Mouse (Mus musculus): ENCODE measurements at regions not wholly inside any gene's neighbourhood (a gene's known extent, or its start where the extent isn't known, plus 50 kb on each side); places are given as distances from the start of the nearest gene placed in this dataset.

DNA sequence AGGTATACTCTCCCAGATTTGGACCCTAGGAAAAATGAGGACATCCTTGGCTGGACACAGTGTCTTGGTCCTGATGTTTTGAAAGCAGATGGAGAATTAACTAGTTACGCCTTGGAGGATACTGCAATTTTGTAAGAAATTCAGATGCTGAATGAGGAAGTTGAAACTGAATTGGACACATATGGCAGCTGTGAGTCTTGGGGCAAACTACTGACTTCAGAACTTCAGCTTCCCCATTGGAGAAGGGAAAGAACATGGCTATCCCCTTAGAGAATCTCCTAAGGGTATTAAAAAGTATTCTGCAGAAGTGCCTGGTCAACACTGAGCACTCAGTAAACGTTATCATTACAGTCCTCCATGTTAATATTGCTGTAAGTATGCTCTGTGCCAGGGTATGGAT, 283.9 kb downstream of the Maf start:
- ATAC-seq (ENCODE audit: low FRiP score, low read depth) (no peak), DNase-seq (ENCODE audit: low spot score) (no peak)
- Histone ChIP-seq H3K27me3 (ENCODE audit: control insufficient read depth, insufficient read depth, low read length) (no peaks in the 10 kb centered on the region), H3K4me2 (replicated peaks; ENCODE audit: low read depth, low read length, severe bottlenecking) (no peak overlapping the region), H3K27ac (replicated peaks; ENCODE audit: low read depth, low read length) (no peak overlapping the region), H3K36me3 (ENCODE audit: control insufficient read depth, insufficient read depth, low read length) (no peaks in the 10 kb centered on the region), H3K4me3 (replicated peaks; ENCODE audit: low read length) (no peak overlapping the region), H3K9ac (ENCODE audit: low read depth, low read length, severe bottlenecking) (no peak overlapping the region), H3K4me1 (ENCODE audit: control insufficient read depth, insufficient read depth, low read length) (no peaks in the 10 kb centered on the region), H3K9me3 (ENCODE audit: control insufficient read depth, low read length) (no peaks in the 10 kb centered on the region)
- 74% methylated on average over 2 of the region's 2 CpGs for WGBS
- TF ChIP-seq POLR2A (IDR thresholded peaks at IDR 0.05; ENCODE audit: borderline replicate concordance, extremely low read depth, insufficient read depth, insufficient read length), result no peak

DNA sequence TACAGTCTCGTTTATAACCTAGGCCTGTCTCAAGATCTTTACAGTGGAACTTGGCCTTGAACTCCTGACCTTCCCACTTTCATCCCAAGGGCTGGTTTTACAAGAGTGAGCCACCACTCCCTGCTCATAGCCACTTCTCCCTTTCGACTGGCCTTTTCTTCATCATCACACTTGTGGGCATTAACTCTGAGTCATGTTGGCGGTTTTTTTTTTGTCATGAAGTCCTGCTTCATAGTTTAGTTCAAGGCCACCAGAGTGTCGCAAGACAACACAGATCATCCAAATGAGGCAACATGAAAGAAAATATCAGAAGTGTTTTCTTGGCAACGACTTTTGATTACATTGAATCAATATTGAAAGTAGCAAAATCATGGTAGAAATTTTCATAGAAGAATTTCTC, 284.5 kb downstream of the Maf start:
- no peak for ATAC-seq (ENCODE audit: low FRiP score, low read depth)
- no peak for DNase-seq (ENCODE audit: low spot score)
- Histone ChIP-seq H3K36me3 (ENCODE audit: control insufficient read depth, insufficient read depth, low read length) (no peaks in the 10 kb centered on the region), H3K4me1 (ENCODE audit: control insufficient read depth, insufficient read depth, low read length) (no peaks in the 10 kb centered on the region), H3K9me3 (ENCODE audit: control insufficient read depth, low read length) (no peaks in the 10 kb centered on the region), H3K9ac (ENCODE audit: low read depth, low read length, severe bottlenecking) (no peak overlapping the region), H3K4me3 (replicated peaks; ENCODE audit: low read length) (no peak overlapping the region), H3K27ac (replicated peaks; ENCODE audit: low read depth, low read length) (no peak overlapping the region), H3K27me3 (ENCODE audit: control insufficient read depth, insufficient read depth, low read length) (no peaks in the 10 kb centered on the region), H3K4me2 (replicated peaks; ENCODE audit: low read depth, low read length, severe bottlenecking) (no peak overlapping the region)
- WGBS, result 80% methylated on average over 5 of the region's 5 CpGs
- TF ChIP-seq POLR2A (IDR thresholded peaks at IDR 0.05; ENCODE audit: borderline replicate concordance, extremely low read depth, insufficient read depth, insufficient read length), result no peak

DNA sequence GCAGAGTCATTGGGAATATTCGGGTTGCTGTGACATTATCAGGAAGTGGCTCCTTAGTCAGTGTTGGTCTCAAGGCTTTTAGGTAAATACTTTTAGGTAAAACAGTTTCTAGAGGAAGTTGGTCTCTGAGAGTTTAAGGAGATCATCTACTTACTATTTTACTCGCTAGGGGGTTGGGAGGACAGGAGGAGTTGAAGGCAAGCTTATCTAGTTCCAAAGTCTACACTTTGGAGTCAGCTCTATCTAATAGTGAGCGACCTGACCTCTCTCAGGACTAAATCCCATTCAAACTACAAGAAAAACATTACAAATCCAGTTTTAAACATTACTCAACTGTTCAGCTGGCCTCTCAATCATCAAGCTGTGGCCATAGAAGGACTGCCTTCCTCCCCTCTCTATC, 287.1 kb downstream of the Maf start:
- no peak overlapping the region for H3K4me3 ChIP-seq (replicated peaks; ENCODE audit: low read length)
- H3K36me3 ChIP-seq (ENCODE audit: control insufficient read depth, insufficient read depth, low read length), result no peaks in the 10 kb centered on the region
- no peaks in the 10 kb centered on the region for H3K4me1 ChIP-seq (ENCODE audit: control insufficient read depth, insufficient read depth, low read length)
- H3K27me3 ChIP-seq (ENCODE audit: control insufficient read depth, insufficient read depth, low read length), result 0 out of 2 replicates have a peak, but pooled peaks cover 3% of the 10 kb centered on the region
- WGBS, result 89% methylated on average over 3 of the region's 3 CpGs
- DNase-seq (ENCODE audit: low spot score) (no peak), ATAC-seq (ENCODE audit: low FRiP score, low read depth) (no peak)
- H3K27ac ChIP-seq (replicated peaks; ENCODE audit: low read depth, low read length), result no peak overlapping the region
- H3K4me2 ChIP-seq (replicated peaks; ENCODE audit: low read depth, low read length, severe bottlenecking), result no peak overlapping the region
- no peak overlapping the region for H3K9ac ChIP-seq (ENCODE audit: low read depth, low read length, severe bottlenecking)
- no peaks in the 10 kb centered on the region for H3K9me3 ChIP-seq (ENCODE audit: control insufficient read depth, low read length)
- TF ChIP-seq POLR2A (IDR thresholded peaks at IDR 0.05; ENCODE audit: borderline replicate concordance, extremely low read depth, insufficient read depth, insufficient read length), result no peak

DNA sequence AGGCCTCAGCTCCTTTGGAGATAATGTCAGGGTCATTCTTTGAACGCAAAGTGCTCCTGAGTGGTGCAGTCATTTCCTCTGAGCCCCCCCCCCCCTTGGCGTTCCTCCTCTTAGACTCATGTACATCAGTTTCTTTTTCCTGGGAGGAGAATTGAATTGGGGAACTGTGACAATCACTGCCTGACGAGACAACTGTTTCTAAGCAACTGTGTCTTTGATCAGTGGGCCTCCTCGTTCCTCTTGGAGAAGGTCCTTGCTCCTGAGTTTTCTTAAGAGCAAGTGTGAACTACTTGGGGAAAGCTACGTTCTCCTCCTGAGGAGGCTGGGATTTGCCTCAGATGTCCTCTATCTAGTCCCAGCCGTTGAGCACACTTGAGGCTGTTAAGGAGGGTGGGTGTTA, 287.5 kb downstream of the Maf start:
- no peak overlapping the region for H3K4me2 ChIP-seq (replicated peaks; ENCODE audit: low read depth, low read length, severe bottlenecking)
- H3K27me3 ChIP-seq (ENCODE audit: control insufficient read depth, insufficient read depth, low read length), result 0 out of 2 replicates have a peak, but pooled peaks cover 3% of the 10 kb centered on the region
- H3K4me1 ChIP-seq (ENCODE audit: control insufficient read depth, insufficient read depth, low read length), result no peaks in the 10 kb centered on the region
- no peak overlapping the region for H3K4me3 ChIP-seq (replicated peaks; ENCODE audit: low read length)
- no peaks in the 10 kb centered on the region for H3K36me3 ChIP-seq (ENCODE audit: control insufficient read depth, insufficient read depth, low read length)
- 54% methylated on average over 6 of the region's 6 CpGs for WGBS
- DNase-seq (ENCODE audit: low spot score) (no peak), ATAC-seq (ENCODE audit: low FRiP score, low read depth) (no peak)
- H3K9me3 ChIP-seq (ENCODE audit: control insufficient read depth, low read length), result no peaks in the 10 kb centered on the region
- no peak overlapping the region for H3K9ac ChIP-seq (ENCODE audit: low read depth, low read length, severe bottlenecking)
- TF ChIP-seq POLR2A (IDR thresholded peaks at IDR 0.05; ENCODE audit: borderline replicate concordance, extremely low read depth, insufficient read depth, insufficient read length), result no peak
- no peak overlapping the region for H3K27ac ChIP-seq (replicated peaks; ENCODE audit: low read depth, low read length)

DNA sequence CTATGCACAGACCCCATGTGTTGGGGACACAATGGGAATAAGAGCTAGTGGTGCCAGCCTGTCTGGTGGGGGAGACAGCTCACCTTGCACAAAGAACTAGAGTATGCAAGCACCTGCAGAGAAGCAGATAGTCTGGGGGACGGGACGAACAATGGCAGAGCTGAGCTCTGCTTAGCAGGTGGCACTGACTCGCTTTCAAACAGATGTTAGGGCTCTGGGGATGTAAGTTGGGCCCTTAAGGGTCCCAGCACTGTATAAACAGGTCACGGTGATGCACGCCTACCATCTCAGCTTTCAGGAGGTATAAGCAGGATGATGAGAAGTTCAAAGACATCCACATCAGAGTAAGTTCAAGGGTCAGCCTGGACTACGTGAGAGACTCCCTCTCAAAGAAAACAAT, 289.5 kb downstream of the Maf start:
- TF ChIP-seq POLR2A (IDR thresholded peaks at IDR 0.05; ENCODE audit: borderline replicate concordance, extremely low read depth, insufficient read depth, insufficient read length), result no peak
- Histone ChIP-seq H3K27ac (replicated peaks; ENCODE audit: low read depth, low read length) (no peak overlapping the region), H3K9me3 (ENCODE audit: control insufficient read depth, low read length) (no peaks in the 10 kb centered on the region), H3K4me3 (replicated peaks; ENCODE audit: low read length) (no peak overlapping the region), H3K9ac (ENCODE audit: low read depth, low read length, severe bottlenecking) (no peak overlapping the region), H3K36me3 (ENCODE audit: control insufficient read depth, insufficient read depth, low read length) (no peaks in the 10 kb centered on the region), H3K27me3 (ENCODE audit: control insufficient read depth, insufficient read depth, low read length) (0 out of 2 replicates have a peak, but pooled peaks cover 3% of the 10 kb centered on the region), H3K4me1 (ENCODE audit: control insufficient read depth, insufficient read depth, low read length) (0 out of 2 replicates have a peak, but pooled peaks cover 4% of the 10 kb centered on the region), H3K4me2 (replicated peaks; ENCODE audit: low read depth, low read length, severe bottlenecking) (no peak overlapping the region)
- 64% methylated on average over 6 of the region's 6 CpGs for WGBS
- no peak for DNase-seq (ENCODE audit: low spot score)
- no peak for ATAC-seq (ENCODE audit: low FRiP score, low read depth)

- no peak overlapping the region for H3K4me2 ChIP-seq (replicated peaks; ENCODE audit: low read depth, low read length, severe bottlenecking)
- 7% methylated on average over 7 of the region's 7 CpGs for WGBS
- peak; percentile 65 for ATAC-seq (ENCODE audit: low FRiP score, low read depth)
- no peak for TF ChIP-seq POLR2A (IDR thresholded peaks at IDR 0.05; ENCODE audit: borderline replicate concordance, extremely low read depth, insufficient read depth, insufficient read length)
- DNase-seq (ENCODE audit: low spot score), result peak; percentile 39
- no peak overlapping the region for H3K27ac ChIP-seq (replicated peaks; ENCODE audit: low read depth, low read length)
- 0 out of 2 replicates have a peak, but pooled peaks cover 3% of the 10 kb centered on the region for H3K27me3 ChIP-seq (ENCODE audit: control insufficient read depth, insufficient read depth, low read length)
- 0 out of 2 replicates have a peak, but pooled peaks cover 4% of the 10 kb centered on the region for H3K4me1 ChIP-seq (ENCODE audit: control insufficient read depth, insufficient read depth, low read length)
- no peaks in the 10 kb centered on the region for H3K36me3 ChIP-seq (ENCODE audit: control insufficient read depth, insufficient read depth, low read length)
- H3K9ac ChIP-seq (ENCODE audit: low read depth, low read length, severe bottlenecking), result no peak overlapping the region
- no peak overlapping the region for H3K4me3 ChIP-seq (replicated peaks; ENCODE audit: low read length)
- no peaks in the 10 kb centered on the region for H3K9me3 ChIP-seq (ENCODE audit: control insufficient read depth, low read length)
Measured at GRCm38 (mm10) chr8:115414061-115414473, 293.5 kb downstream of the Maf start.

All from limb, embryonic 14.5 days (tissue).